Mouse (Mus musculus) kidney, adult 2 months (tissue): ENCODE data around the gene Gm49395.

ENCODE experiments used
- CTCF ChIP-seq: fragments of 200-500 bp; conservative IDR thresholded peaks from 2 replicates; pipeline ENCODE4 v1.5.1; 2011; ENCODE audit warnings: low read depth, mild to moderate bottlenecking, control low read depth, low read length, moderate library complexity, mixed read lengths; ENCODE audit not compliant: insufficient read depth, insufficient read length
- POLR2A ChIP-seq: fragments of 200-500 bp; IDR thresholded peaks from one replicate; pipeline ENCODE4 v1.6.1; 2011; ENCODE audit warnings: low read depth, low read length, control low read depth

DNA sequence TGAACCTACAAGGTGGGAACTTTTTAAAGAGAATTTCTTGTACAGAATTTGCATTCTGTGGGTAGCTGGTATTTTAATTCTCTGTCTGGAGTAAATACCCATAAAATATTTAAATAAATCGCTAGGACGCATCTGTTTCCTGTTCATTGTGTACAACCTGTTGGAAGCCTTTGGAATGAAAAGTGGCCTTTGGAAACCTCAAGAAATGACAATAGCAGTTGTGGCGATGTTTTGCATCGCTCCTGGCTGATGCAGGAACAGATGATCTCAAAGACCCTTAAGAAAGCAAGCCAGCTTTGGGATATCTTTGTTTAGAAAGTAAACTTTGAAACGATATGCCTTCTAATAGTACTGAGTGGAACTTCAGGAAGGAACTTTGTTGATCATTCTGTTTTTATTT is 17.0 kb upstream of the Gm49395 start:
- TF ChIP-seq CTCF (no peak), POLR2A (no peak)
